Mouse (Mus musculus): ENCODE results near the gene Olfr1461.

Olfr1461 gene

GRCm38 (mm10) chr19:13162700-13163099 lies at the start of gene Olfr1461:
Gene Olfr1461, plus strand, starts transcription at chr19:13163000.
- DNase-seq (ENCODE audit: low read depth), result no peak

- DNase-seq (ENCODE audit: low read depth), result no peak
These were observed 13.4 kb upstream of the Olfr1461 start, which contains the start of gene Olfr1459 for GRCm38 (mm10) chr19:13149449-13149848. Gene Olfr1459, minus strand, starts transcription at chr19:13149549.

DNA sequence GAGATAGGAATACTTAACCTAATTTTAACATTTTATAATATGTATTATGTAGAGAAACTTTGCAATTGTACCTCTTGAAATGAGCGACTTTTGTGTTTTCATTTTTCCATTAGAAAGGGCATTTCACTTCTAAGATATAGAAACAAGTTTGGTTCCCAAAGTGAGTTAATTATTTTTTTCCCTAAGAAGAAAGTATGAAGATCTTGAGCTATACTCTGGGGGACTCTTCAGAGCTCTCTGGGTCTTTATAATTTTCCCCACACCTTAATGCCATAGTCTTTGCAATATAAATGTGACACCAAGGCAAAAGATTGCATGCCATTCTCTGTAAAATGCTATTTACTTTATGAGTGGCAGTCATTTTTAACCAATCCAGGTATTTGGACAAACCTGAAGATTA lies 22.6 kb downstream of the Olfr1461 start, which contains the start of gene Olfr1462:
Gene Olfr1462 (plus strand): TSS at position 301 of the 400 bp plus-strand sequence.
- no peak for DNase-seq (ENCODE audit: low read depth)
